Mouse (Mus musculus): ENCODE results near the gene Serpinb6b. TPM values are rescaled to one million over a fixed set of nuclear protein-coding genes. Genes with fewer than 3 reads are reported as not detected.

Serpinb6b gene
- 33.2 TPM for polyA plus RNA-seq (2014; fragmentation: Illumina TruSeq; extraction: RNeasy Lipid Tissue Mini Kit (QIAGEN cat#74804); ENCODE audit: low read depth, low replicate concordance)

DNA sequence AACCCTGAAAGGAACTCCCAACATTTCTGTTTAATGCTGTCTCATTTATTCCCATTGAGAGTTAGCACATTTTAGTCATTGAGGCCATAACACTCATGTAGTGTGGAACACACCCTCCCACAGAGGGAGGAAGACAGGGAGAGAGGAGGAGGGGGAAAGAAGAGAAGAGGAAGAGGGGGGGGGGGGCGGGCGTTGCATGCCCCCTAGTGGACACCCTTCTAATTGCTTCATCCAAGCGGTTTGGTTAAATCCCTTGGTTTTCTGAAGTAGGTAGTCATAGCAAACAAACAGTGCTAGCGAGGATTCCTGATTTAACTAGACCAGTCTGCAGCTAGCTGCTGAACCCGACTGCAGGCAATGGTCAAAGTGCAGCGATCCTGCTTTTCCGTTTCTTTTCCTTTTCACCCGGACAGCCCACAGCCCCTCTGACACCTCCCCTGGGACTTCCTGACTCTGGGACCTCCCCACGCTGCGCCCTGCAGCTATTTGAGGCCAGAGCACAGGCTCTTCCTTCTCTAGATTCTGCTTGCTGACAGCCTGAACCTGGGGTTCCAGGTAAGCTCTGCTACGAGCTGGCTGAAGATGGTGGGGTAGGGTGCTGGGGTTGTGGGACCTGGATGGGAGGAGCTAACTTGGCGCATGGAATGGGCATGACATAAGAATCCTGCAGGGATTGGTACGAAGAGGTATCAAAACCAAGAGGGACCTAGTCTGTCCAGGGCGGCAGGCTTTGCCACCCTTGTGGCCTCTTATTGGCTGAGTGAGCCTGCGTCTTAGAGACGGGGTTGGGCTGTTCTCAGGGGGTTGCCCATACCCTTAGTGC, at the start of gene Serpinb6b:
TSS of gene Serpinb6b (plus strand) at position 221 of the 823 bp plus-strand sequence.

GRCm38 (mm10) chr13:33002950-33003349, 37.9 kb downstream of the Serpinb6b start, which contains the start of gene Serpinb9:
Gene Serpinb9, plus strand, starts transcription at chr13:33003250.

GRCm38 (mm10) chr13:33027244-33027643, 62.2 kb downstream of the Serpinb6b start, which contains the start of gene Serpinb9b:
Gene Serpinb9b, plus strand, starts transcription at chr13:33027416.

Other genes with a start within 250 kb of the Serpinb6b start
- 0.20 TPM for gene Mylk4, start 181.3 kb upstream of the Serpinb6b start, polyA plus RNA-seq (2014; fragmentation: Illumina TruSeq; extraction: RNeasy Lipid Tissue Mini Kit (QIAGEN cat#74804); ENCODE audit: low read depth, low replicate concordance)
- 15.9 TPM for gene Wrnip1, start 163.2 kb upstream of the Serpinb6b start, polyA plus RNA-seq (2014; fragmentation: Illumina TruSeq; extraction: RNeasy Lipid Tissue Mini Kit (QIAGEN cat#74804); ENCODE audit: low read depth, low replicate concordance)
- gene D930007J09Rik, start 162.4 kb upstream of the Serpinb6b start, polyA plus RNA-seq (2014; fragmentation: Illumina TruSeq; extraction: RNeasy Lipid Tissue Mini Kit (QIAGEN cat#74804); ENCODE audit: low read depth, low replicate concordance), result not detected
- gene Serpinb1a, start 114.0 kb upstream of the Serpinb6b start, polyA plus RNA-seq (2014; fragmentation: Illumina TruSeq; extraction: RNeasy Lipid Tissue Mini Kit (QIAGEN cat#74804); ENCODE audit: low read depth, low replicate concordance), result 32.9 TPM
- not detected for gene Serpinb1c, start 67.0 kb upstream of the Serpinb6b start, polyA plus RNA-seq (2014; fragmentation: Illumina TruSeq; extraction: RNeasy Lipid Tissue Mini Kit (QIAGEN cat#74804); ENCODE audit: low read depth, low replicate concordance)
- 72.2 TPM for gene Serpinb9, start 38.0 kb downstream of the Serpinb6b start, polyA plus RNA-seq (2014; fragmentation: Illumina TruSeq; extraction: RNeasy Lipid Tissue Mini Kit (QIAGEN cat#74804); ENCODE audit: low read depth, low replicate concordance)
- gene Serpinb9b, start 62.2 kb downstream of the Serpinb6b start, polyA plus RNA-seq (2014; fragmentation: Illumina TruSeq; extraction: RNeasy Lipid Tissue Mini Kit (QIAGEN cat#74804); ENCODE audit: low read depth, low replicate concordance), result not detected
- gene Serpinb1b, start 113.4 kb downstream of the Serpinb6b start, polyA plus RNA-seq (2014; fragmentation: Illumina TruSeq; extraction: RNeasy Lipid Tissue Mini Kit (QIAGEN cat#74804); ENCODE audit: low read depth, low replicate concordance), result not detected
- not detected for gene Serpinb9c, start 194.5 kb downstream of the Serpinb6b start, polyA plus RNA-seq (2014; fragmentation: Illumina TruSeq; extraction: RNeasy Lipid Tissue Mini Kit (QIAGEN cat#74804); ENCODE audit: low read depth, low replicate concordance)
- gene Serpinb9d, start 227.8 kb downstream of the Serpinb6b start, polyA plus RNA-seq (2014; fragmentation: Illumina TruSeq; extraction: RNeasy Lipid Tissue Mini Kit (QIAGEN cat#74804); ENCODE audit: low read depth, low replicate concordance), result not detected